Mouse (Mus musculus): ENCODE results near the gene Atp6ap2. TPM values are rescaled to one million over a fixed set of nuclear protein-coding genes. Genes with fewer than 3 reads are reported as not detected.

Gene Atp6ap2
- total RNA-seq, 2 experiments from 2014 or later, result 113 to 131 TPM

Other genes starting within 250 kb of the Atp6ap2 start
- gene 1810030O07Rik, start 85.9 kb downstream of the Atp6ap2 start, total RNA-seq (2021), result 10 to 100 TPM; 15.0 to 21.1 TPM
- gene Med14, start 174.3 kb downstream of the Atp6ap2 start, total RNA-seq (2021), result 10 to 100 TPM; 58.0 to 59.1 TPM

All from left cerebral cortex, postnatal 4 days (tissue).